Mouse (Mus musculus): ENCODE data around the gene Slc44a2.

DNA sequence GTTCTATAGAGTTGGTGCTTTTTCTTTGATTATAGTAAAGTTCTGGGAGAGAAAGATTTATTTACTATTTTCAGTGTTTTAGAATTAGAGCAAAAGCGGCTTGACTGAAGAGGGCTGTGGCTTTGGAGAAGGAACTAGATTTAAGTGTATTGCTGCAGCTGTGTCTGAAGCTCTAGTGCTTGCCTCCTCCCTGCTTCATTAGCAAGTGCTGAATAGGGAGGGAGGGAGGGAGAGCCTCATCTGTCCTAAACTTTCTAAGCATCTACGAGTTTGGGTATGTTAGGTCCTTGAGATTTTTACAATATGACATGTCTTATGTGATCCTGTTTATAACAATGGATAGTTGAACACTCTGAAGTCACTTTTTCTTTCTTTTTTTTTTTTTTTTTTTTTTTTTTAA, 50.4 kb downstream of the Slc44a2 start:
- TF ChIP-seq POLR2A (IDR thresholded peaks at IDR 0.05; ENCODE audit: low read depth, low read length) = no peak
- no peak for TF ChIP-seq CTCF (conservative IDR thresholded peaks at IDR 0.05; ENCODE audit: insufficient read depth, insufficient read length, low read depth, low read length)

Data from kidney, adult 2 months (tissue).